Mouse (Mus musculus): Measurements from ENCODE around the gene Hmbs. TPM values are rescaled to one million over a fixed set of nuclear protein-coding genes. Genes with fewer than 3 reads are reported as not detected.

Gene Hmbs
- total RNA-seq, 4 experiments from 2014 or later = 24.2 to 26.1 (median 25.2) TPM

DNA sequence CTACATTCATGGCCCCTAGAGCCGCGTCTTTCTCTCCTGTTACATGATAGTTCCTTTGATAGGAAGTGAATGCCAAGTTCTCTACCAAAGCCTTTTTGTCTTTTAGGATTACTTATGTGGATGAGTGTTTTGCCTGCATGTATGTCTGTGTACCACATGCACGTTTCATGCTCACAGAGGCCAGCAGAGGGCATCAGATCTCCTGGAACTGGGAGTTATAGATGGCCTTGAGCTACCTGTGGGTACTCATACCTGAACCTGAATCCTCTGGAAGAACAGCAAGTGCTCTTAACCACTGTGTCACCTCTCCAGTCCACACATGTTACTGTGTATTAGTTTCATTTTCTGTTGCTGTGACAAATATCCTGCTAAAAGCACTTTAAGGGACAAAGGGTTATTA is 51.5 kb downstream of the Hmbs start:
- DNase-seq (ENCODE audit: low spot score in 2 of 2) = no peak

DNA sequence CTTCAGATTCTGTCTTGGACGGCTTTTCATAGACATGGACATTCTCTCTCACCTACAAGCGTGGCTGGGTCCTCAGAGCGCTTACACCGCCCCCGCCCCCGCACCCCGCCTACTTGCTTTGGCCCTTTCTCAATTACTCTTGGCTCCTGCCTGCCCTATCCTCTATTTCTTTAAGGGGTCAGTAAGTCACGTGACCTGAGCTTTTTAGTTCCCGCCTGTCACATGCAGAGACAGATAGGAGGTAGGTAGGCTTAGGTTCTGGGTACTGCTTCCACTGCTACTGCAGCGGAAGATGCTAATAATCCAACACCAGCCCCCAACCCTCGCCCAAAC is 55.1 kb downstream of the Hmbs start:
- DNase-seq (ENCODE audit: low spot score in 2 of 2) = no peak

GRCm38 (mm10) chr9:44288076-44288958 is 55.7 kb downstream of the Hmbs start, which contains the start of gene Abcg4:
TSS of gene Abcg4 (minus strand) at chr9:44288615.
- DNase-seq (ENCODE audit: low spot score in 2 of 2) = no peak

GRCm38 (mm10) chr9:44287401-44288075 is 56.5 kb downstream of the Hmbs start:
- no peak for DNase-seq (ENCODE audit: low spot score in 2 of 2)

- DNase-seq (ENCODE audit: low spot score in 2 of 2) = no peak
Measured at GRCm38 (mm10) chr9:44287003-44287400, 57.0 kb downstream of the Hmbs start.

Small RNAs within 50 kb of the gene (microRNA-seq; reads per million reads assigned to microRNA genes)
- not detected for gene Gm44335

Other genes with a start within 250 kb of the Hmbs start
- gene Mfrp, start 242.5 kb downstream of the Hmbs start, total RNA-seq (2022) = not detected
- gene C1qtnf5, start 237.0 kb downstream of the Hmbs start, total RNA-seq (2022) = 1 to 10 TPM; 1.6 to 4.2 (median 3.0) TPM
- gene Gm49380, start 230.7 kb downstream of the Hmbs start, total RNA-seq (2022) = under 1 TPM; 0.31 to 0.60 (median 0.38) TPM
- gene Rnf26, start 230.7 kb downstream of the Hmbs start, total RNA-seq (2022) = 1 to 10 TPM; 1.7 to 2.9 (median 2.6) TPM
- gene Mcam, start 209.8 kb downstream of the Hmbs start, total RNA-seq (2022) = 10 to 100 TPM; 15.4 to 33.9 (median 26.2) TPM
- gene Cbl, start 110.2 kb downstream of the Hmbs start, total RNA-seq (2022) = 10 to 100 TPM in 1 of 4 experiments, 1 to 10 TPM in 3; 5.1 to 10.2 (median 7.3) TPM
- not detected for gene Ccdc153, start 103.6 kb downstream of the Hmbs start, total RNA-seq (2022)
- gene Pdzd3, start 92.8 kb downstream of the Hmbs start, total RNA-seq (2022) = 1 to 10 TPM in 1 of 4 experiments, under 1 TPM in 3; 0.56 to 1.0 (median 0.95) TPM
- 10 to 100 TPM; 20.5 to 24.7 (median 22.6) TPM for gene Nlrx1, start 75.6 kb downstream of the Hmbs start, total RNA-seq (2022)
- gene Abcg4, start 55.6 kb downstream of the Hmbs start, total RNA-seq (2022) = under 1 TPM; 0.12 to 0.70 (median 0.30) TPM
- 1 to 10 TPM; 4.5 to 9.6 (median 7.2) TPM for gene Hinfp, start 38.6 kb downstream of the Hmbs start, total RNA-seq (2022)
- 10 to 100 TPM; 10.4 to 18.9 (median 15.2) TPM for gene C2cd2l, start 23.9 kb downstream of the Hmbs start, total RNA-seq (2022)
- gene Dpagt1, start 18.2 kb downstream of the Hmbs start, total RNA-seq (2022) = 10 to 100 TPM; 10.9 to 14.8 (median 13.0) TPM
- gene H2afx, start 9.5 kb downstream of the Hmbs start, total RNA-seq (2022) = 10 to 100 TPM in 1 of 4 experiments, 1 to 10 TPM in 3; 7.8 to 10.3 (median 8.7) TPM
- gene Vps11, start 17.4 kb upstream of the Hmbs start, total RNA-seq (2022) = 10 to 100 TPM; 17.6 to 19.0 (median 18.3) TPM
- 10 to 100 TPM; 24.2 to 32.0 (median 25.9) TPM for gene Hyou1, start 35.3 kb upstream of the Hmbs start, total RNA-seq (2022)
- gene Slc37a4, start 52.6 kb upstream of the Hmbs start, total RNA-seq (2022) = 100 to 1,000 TPM in 3 of 4 experiments, 10 to 100 TPM in 1; 96.0 to 131 (median 127) TPM
- 100 to 1,000 TPM; 854 to 938 (median 914) TPM for gene Rps25, start 62.9 kb upstream of the Hmbs start, total RNA-seq (2022)
- gene Trappc4, start 63.4 kb upstream of the Hmbs start, total RNA-seq (2022) = 10 to 100 TPM; 17.5 to 23.0 (median 19.5) TPM
- 1 to 10 TPM; 1.6 to 4.5 (median 3.4) TPM for gene Ccdc84, start 74.3 kb upstream of the Hmbs start, total RNA-seq (2022)
- not detected for gene Foxr1, start 96.9 kb upstream of the Hmbs start, total RNA-seq (2022)
- under 1 TPM in 2 of 4 experiments, not detected in 2; 0.29 to 0.54 TPM for gene Upk2, start 110.7 kb upstream of the Hmbs start, total RNA-seq (2022)
- 10 to 100 TPM; 36.4 to 43.8 (median 41.7) TPM for gene Bcl9l, start 138.6 kb upstream of the Hmbs start, total RNA-seq (2022)
- gene Cxcr5, start 217.6 kb upstream of the Hmbs start, total RNA-seq (2022) = not detected